Comparison of ENCODE assay signal across 8 mouse cellular contexts in genomic region chr4:67208406-67208805, GRCm38 (mm10).
A peak's percentile ranks its signal among the peaks of the same experiment; 100 is the strongest.
DNase-seq lines count a peak whose midpoint lies in the region; TF ChIP-seq lines count a peak whose summit lies in the region.
"Not testable (repeated sequence)": the region's sequence is repeated elsewhere in the genome, so short reads cannot be mapped to it uniquely, and the experiment has no call there.

No protein-coding gene starts in this region.

- TF ChIP-seq CTCF in gastrocnemius, adult 2 months (IDR thresholded peaks at IDR 0.05); thymus, adult 2 months (IDR thresholded peaks at IDR 0.05; ENCODE audit: borderline replicate concordance, control insufficient read depth, extremely low read depth, insufficient read depth, low read length, poor library complexity): not testable (repeated sequence)

- not testable (repeated sequence) for H3K4me3 ChIP-seq in gastrocnemius, adult 2 months; thymus, adult 2 months (ENCODE audit: control insufficient read depth, insufficient read depth, low read length)

- intact Hi-C loops in gastrocnemius, adult 2 months (cut with DNase I); heart, postnatal 25 days (cut with DNase I); left cerebral cortex, postnatal 36 days (cut with DNase I): not testable (repeated sequence)

- not testable (repeated sequence) for TF ChIP-seq POLR2A in thymus, adult 2 months (IDR thresholded peaks at IDR 0.05; ENCODE audit: control insufficient read depth, extremely low read depth, insufficient read depth, low read length, poor library complexity)

- DNase-seq in B cell, adult 2 months: peak; percentile 35 to 53
- DNase-seq in cerebellum, adult 18-20 months: peak; percentile 31 to 35
- peak; percentile 63 for DNase-seq in gastrocnemius, adult 2 months
- DNase-seq in heart, postnatal 25 days (ENCODE audit: low spot score): peak; percentile 29
- peak; percentile 13 to 32 for DNase-seq in layer of hippocampus, adult 18-20 months (ENCODE audit: low spot score in 2 of 2)
- peak; percentile 13 to 37 for DNase-seq in left cerebral cortex, postnatal 36 days (ENCODE audit: low spot score in 2 of 2)
- peak; percentile 50 for DNase-seq in ovary, postnatal 36 days (ENCODE audit: low spot score)
- DNase-seq in thymus, adult 2 months: peak; percentile 49

- H3K4me1 ChIP-seq in thymus, adult 2 months (replicated peaks; ENCODE audit: control insufficient read depth, insufficient read depth, low read length): not testable (repeated sequence)

- H3K27ac ChIP-seq in gastrocnemius, adult 2 months; thymus, adult 2 months (ENCODE audit: control insufficient read depth, insufficient read depth, low read length): not testable (repeated sequence)

- H3K36me3 ChIP-seq in thymus, adult 2 months (ENCODE audit: control insufficient read depth, insufficient read depth, low read length): not testable (repeated sequence)

- H3K27me3 ChIP-seq in thymus, adult 2 months (ENCODE audit: control insufficient read depth, insufficient read depth, low read length): not testable (repeated sequence)
